Mouse (Mus musculus) C2C12 (cell line): Measurements from ENCODE around the gene Gm28053.

Experiments
- CEBPB ChIP-seq: IDR thresholded peaks from one replicate; pipeline ENCODE4 v1.6.1; 2011; ENCODE audit warnings: low read depth, mild to moderate bottlenecking, control low read depth, moderate library complexity
- CTCF ChIP-seq: IDR thresholded peaks from one replicate; pipeline ENCODE4 v1.5.1; 2011; ENCODE audit not compliant: control insufficient read depth, insufficient read depth, insufficient read length
- FOSL1 ChIP-seq: IDR thresholded peaks from one replicate; pipeline ENCODE4 v1.8.0; 2011; ENCODE audit warnings: mild to moderate bottlenecking, low read length; ENCODE audit not compliant: poor library complexity, insufficient read depth, severe bottlenecking
- MAX ChIP-seq: IDR thresholded peaks from one replicate; pipeline ENCODE4 v1.6.1; 2011; ENCODE audit warnings: mild to moderate bottlenecking, control low read depth
- MYOD1 ChIP-seq: IDR thresholded peaks from one replicate; pipeline ENCODE4 v1.6.1; 2011; ENCODE audit warnings: low read depth; ENCODE audit not compliant: control insufficient read depth, insufficient read length
- MYOG ChIP-seq: IDR thresholded peaks from one replicate; pipeline ENCODE4 v1.6.1; 2011; ENCODE audit not compliant: control insufficient read depth, insufficient read length; ENCODE audit errors: extremely low read depth
- USF1 ChIP-seq: IDR thresholded peaks from one replicate; pipeline ENCODE4 v1.6.1; 2011; ENCODE audit warnings: low read depth, mild to moderate bottlenecking, control low read depth, moderate library complexity

GRCm38 (mm10) chr6:48700251-48701075 is 17.9 kb upstream of the Gm28053 start:
- TF ChIP-seq USF1 (no peak), CTCF (no peak), CEBPB (no peak), MAX (no peak), MYOG (no peak), FOSL1 (no peak), MYOD1 (no peak)
